Mouse (Mus musculus): ENCODE results near the gene Mrpl44.

DNA sequence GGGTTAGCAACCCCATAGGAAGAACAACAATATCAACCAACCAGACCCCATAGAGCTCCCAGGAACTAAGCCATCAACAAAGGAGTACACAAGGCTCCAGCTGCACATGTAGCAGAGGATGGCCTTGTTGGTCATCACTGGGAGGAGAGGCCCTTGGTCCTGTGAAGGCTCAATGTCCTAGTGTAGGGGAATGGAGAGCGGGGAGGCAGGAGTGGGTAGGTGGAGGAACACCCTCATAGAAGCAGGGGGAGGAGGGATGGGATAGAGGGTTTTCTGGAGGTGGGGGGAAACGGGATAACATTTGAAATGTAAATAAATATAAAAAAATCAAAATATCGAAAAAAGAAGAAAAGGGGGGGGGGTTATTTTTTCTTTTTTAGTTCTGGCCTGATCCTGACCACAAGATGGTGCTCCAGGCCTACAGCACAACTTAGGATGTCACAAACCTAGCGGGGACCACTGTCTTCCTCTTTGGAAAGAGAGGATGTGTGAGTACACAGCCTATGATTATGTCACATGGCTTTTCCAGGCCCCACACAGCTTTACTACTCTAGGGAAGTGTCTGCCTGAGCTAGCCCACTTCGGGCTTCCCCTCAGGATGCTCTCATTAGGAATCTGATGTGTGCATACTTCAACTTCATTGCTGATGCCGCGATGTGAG lies 10.6 kb downstream of the Mrpl44 start:
- peak; percentile 79 for TF ChIP-seq CTCF (IDR thresholded peaks at IDR 0.05; ENCODE audit: extremely low read depth, insufficient read depth, low read length)
- TF ChIP-seq POLR2A (IDR thresholded peaks at IDR 0.05; ENCODE audit: extremely low read depth, insufficient read depth, low read length) = no peak

Measured in cortical plate, adult 2 months (tissue).